Mouse (Mus musculus) stomach, embryonic 16.5 days (tissue): Measurements from ENCODE around the gene Trim71. TPM values are rescaled to one million over a fixed set of nuclear protein-coding genes. Genes with fewer than 3 reads are reported as not detected.

Experiments
- ATAC-seq: fragments of 200-750 bp; cut with Nextera tagmentation; 2 replicates; pipeline ENCODE4 v1.8.0; 2017; ENCODE audit warnings: moderate number of reproducible peaks, moderate TSS enrichment; ENCODE audit not compliant: insufficient read depth, low FRiP score
- H3K27ac ChIP-seq: fragments of 300-500 bp; sonication (generic); 2 replicates; pipeline ENCODE4 v1.5.1; 2014; ENCODE audit warnings: low read length
- H3K27me3 ChIP-seq: fragments of 300-500 bp; sonication (generic); 2 replicates; pipeline ENCODE4 v1.6.1; 2014; ENCODE audit warnings: low read length, control low read depth, mixed read lengths; ENCODE audit not compliant: control insufficient read depth, insufficient read depth
- H3K36me3 ChIP-seq: fragments of 300-500 bp; sonication (generic); 2 replicates; pipeline ENCODE4 v1.6.1; 2014; ENCODE audit warnings: low read length; ENCODE audit not compliant: control insufficient read depth, insufficient read depth
- H3K4me1 ChIP-seq: fragments of 300-500 bp; sonication (generic); 2 replicates; pipeline ENCODE4 v1.6.1; 2014; ENCODE audit warnings: low read length, control low read depth, mixed read lengths; ENCODE audit not compliant: control insufficient read depth, insufficient read depth
- H3K4me2 ChIP-seq: fragments of 300-500 bp; sonication (generic); 2 replicates; pipeline ENCODE4 v1.6.1; 2014; ENCODE audit warnings: low read depth, low read length, mixed read lengths
- H3K4me3 ChIP-seq: fragments of 300-500 bp; sonication (generic); replicated peaks from 2 replicates; pipeline ENCODE4 v1.5.1; 2014; ENCODE audit warnings: mild to moderate bottlenecking, low read length
- H3K9ac ChIP-seq: fragments of 300-500 bp; sonication (generic); 2 replicates; pipeline ENCODE4 v1.6.1; 2014; ENCODE audit warnings: low read length
- H3K9me3 ChIP-seq: fragments of 300-500 bp; sonication (generic); replicated peaks from 2 replicates; pipeline ENCODE4 v1.6.1; 2016; ENCODE audit warnings: low read length, control low read depth; ENCODE audit not compliant: control insufficient read depth
- WGBS: fragments of 180-500 bp; shearing (Covaris S2); extraction: QIAGEN DNeasy Blood & Tissue Kit; methylation state at CpG from one replicate; pipeline ENCODE4 v1.1.7; 2014; 5-methylcytosine and 5-hydroxymethylcytosine counted together
- polyA plus RNA-seq: library from polyadenylated mRNA; unstranded; fragments of >200 nt; fragmentation: Nextera tagmentation; extraction: Ambion mirVana; gene quantifications from 2 replicates; pipeline ENCODE4 v1.2.1, GENCODE M21; 2015

The Trim71 gene
- polyA plus RNA-seq, 1 experiment from 2014 or later: 0.98 TPM

DNA sequence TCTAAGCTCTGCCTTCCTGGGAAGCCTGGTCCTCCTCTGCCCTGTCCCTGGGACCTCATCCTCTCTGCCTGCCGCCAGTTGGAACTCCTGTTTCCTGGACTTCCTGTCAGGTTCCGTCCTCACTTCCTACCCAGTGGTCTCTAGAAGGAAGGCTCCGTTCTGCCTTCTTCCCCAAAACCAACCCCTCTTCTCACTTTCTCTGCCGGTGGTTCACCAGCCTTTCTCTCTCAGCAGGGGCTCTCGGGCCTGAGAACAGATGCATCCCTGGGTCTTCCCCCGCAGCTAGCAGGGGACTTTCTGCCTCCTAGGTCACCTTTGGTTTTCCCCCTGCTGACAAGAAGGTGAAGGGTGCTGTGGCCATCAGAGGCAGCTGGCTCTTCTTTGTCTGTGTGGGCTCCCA lies 98.7 kb downstream of the Trim71 start:
- H3K36me3 ChIP-seq: no peaks in the 10 kb centered on the region; the same call in 1 of the 2 replicates

DNA sequence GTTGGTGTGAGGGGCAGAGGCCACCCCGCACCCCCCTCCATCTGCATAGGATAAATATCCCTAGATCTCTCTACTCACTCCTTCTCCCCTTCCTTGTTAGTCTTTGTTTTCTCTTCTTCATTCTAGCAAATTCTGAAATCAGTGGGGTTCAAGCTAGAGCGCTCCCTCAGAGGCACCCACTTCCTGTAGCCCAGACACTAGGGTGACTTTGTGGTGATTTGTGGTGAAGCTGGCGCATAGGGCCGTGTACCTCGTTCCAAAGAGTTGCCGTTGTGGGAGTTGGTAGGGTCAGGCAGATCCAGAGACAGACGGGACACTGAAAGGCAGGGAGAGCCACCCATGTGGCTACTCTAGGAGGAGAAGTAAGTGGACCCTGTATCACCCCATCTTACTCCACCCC lies 101.6 kb downstream of the Trim71 start:
- Histone ChIP-seq H3K27me3 (no peaks in the 10 kb centered on the region), H3K36me3 (peaks cover 8% of the 10 kb centered on the region; the same call in 1 of the 2 replicates), H3K4me2 (no peak overlapping the region), H3K9me3 (no peaks in the 10 kb centered on the region), H3K4me1 (no peaks in the 10 kb centered on the region), H3K4me3 (no peak overlapping the region), H3K27ac (no peak overlapping the region), H3K9ac (no peak overlapping the region)
- ATAC-seq: no peak
- 93% methylated on average over 7 of the region's 7 CpGs for WGBS

More for the DNA sequence above, 98.7 kb downstream of the Trim71 start:
- H3K27me3 ChIP-seq: no peaks in the 10 kb centered on the region
- no peak overlapping the region for H3K4me2 ChIP-seq
- no peak overlapping the region for H3K4me3 ChIP-seq
- no peaks in the 10 kb centered on the region; the same call in 1 of the 2 replicates for H3K9me3 ChIP-seq
- no peaks in the 10 kb centered on the region for H3K4me1 ChIP-seq
- no peak overlapping the region for H3K9ac ChIP-seq
- no peak overlapping the region for H3K27ac ChIP-seq
- WGBS: 70% methylated on average over 6 of the region's 6 CpGs
- no peak for ATAC-seq

DNA sequence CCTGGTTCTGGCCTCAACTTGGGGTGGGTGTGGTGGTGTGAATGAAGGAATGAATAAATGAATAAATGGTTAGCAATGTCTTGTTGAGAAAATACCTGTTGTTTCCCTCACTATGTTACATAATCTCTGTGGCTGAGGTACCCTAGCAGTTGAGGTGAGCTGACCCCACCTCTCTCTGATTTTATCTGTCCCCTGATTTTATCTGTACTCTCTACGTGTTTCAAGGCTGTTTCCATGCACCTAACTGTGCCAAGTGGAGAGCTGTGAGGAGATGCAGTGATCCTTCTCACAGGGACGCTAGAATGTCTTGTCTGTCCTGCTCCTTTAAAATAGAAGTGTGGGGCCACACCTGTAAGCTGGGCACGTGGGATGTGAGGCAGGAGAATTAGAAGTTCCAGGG lies 105.7 kb downstream of the Trim71 start:
- no peak overlapping the region for H3K27ac ChIP-seq
- WGBS: 74% methylated on average over 3 of the region's 3 CpGs
- H3K4me3 ChIP-seq: no peak overlapping the region
- H3K9me3 ChIP-seq: no peaks in the 10 kb centered on the region
- peaks cover 11% of the 10 kb centered on the region; the same call in 1 of the 2 replicates for H3K36me3 ChIP-seq
- H3K4me1 ChIP-seq: no peaks in the 10 kb centered on the region
- H3K4me2 ChIP-seq: no peak overlapping the region
- no peak overlapping the region for H3K9ac ChIP-seq
- no peaks in the 10 kb centered on the region for H3K27me3 ChIP-seq
- ATAC-seq: no peak

Other genes with a start within 250 kb of the Trim71 start
- gene Bcl2a1c, start 234.2 kb downstream of the Trim71 start, polyA plus RNA-seq: not detected in 2 replicates
- gene Crtap, start 173.7 kb downstream of the Trim71 start, polyA plus RNA-seq: 107 and 122 TPM in 2 replicates
- gene Glb1, start 163.3 kb downstream of the Trim71 start, polyA plus RNA-seq: 73.7 and 74.2 TPM in 2 replicates
- 11.3 and 11.5 TPM in 2 replicates for gene Tmppe, start 163.3 kb downstream of the Trim71 start, polyA plus RNA-seq
- gene Ccr4, start 59.5 kb downstream of the Trim71 start, polyA plus RNA-seq: 0.04 TPM in 1 of 2 replicates, not detected in the other
- 0.19 TPM in 1 of 2 replicates, not detected in the other for gene C130032M10Rik, start 48.7 kb downstream of the Trim71 start, polyA plus RNA-seq
- 54.6 and 57.8 TPM in 2 replicates for gene Cnot10, start 75.8 kb upstream of the Trim71 start, polyA plus RNA-seq
- 45.2 and 53.0 TPM in 2 replicates for gene Dync1li1, start 124.4 kb upstream of the Trim71 start, polyA plus RNA-seq
- gene Cmtm6, start 166.7 kb upstream of the Trim71 start, polyA plus RNA-seq: 71.8 and 81.0 TPM in 2 replicates
- gene Cmtm7, start 217.5 kb upstream of the Trim71 start, polyA plus RNA-seq: 87.2 and 95.6 TPM in 2 replicates